Mouse (Mus musculus): ENCODE data around the gene Pkn3. TPM values are rescaled to one million over a fixed set of nuclear protein-coding genes. Genes with fewer than 3 reads are reported as not detected.
"Not testable (repeated sequence)": the region's sequence is repeated elsewhere in the genome, so short reads cannot be mapped to it uniquely, and the experiment has no call there.

Gene Pkn3
- polyA plus RNA-seq, 1 experiment from 2014 or later = 2.2 TPM

GRCm38 (mm10) chr2:30123729-30124471 is 46.4 kb downstream of the Pkn3 start:
- Histone ChIP-seq H3K36me3 (ENCODE audit: control insufficient read depth, insufficient read depth, low read length) (no peaks in the 10 kb centered on the region), H3K4me3 (ENCODE audit: low read depth, low read length) (peak overlapping the region; percentile 68), H3K4me2 (ENCODE audit: low read length) (peak overlapping the region; percentile 58), H3K9me3 (replicated peaks; ENCODE audit: control insufficient read depth, low read length) (no peaks in the 10 kb centered on the region), H3K27ac (ENCODE audit: low read depth, low read length) (peak overlapping the region; percentile 91; the same call in 1 of the 2 replicates), H3K4me1 (ENCODE audit: control insufficient read depth, insufficient read depth, low read length) (peaks cover 21% of the 10 kb centered on the region), H3K9ac (ENCODE audit: low read length) (peak overlapping the region; percentile 86), H3K27me3 (replicated peaks; ENCODE audit: control insufficient read depth, insufficient read depth, low read length) (no peaks in the 10 kb centered on the region)
- ATAC-seq (peak; percentile 72), DNase-seq (ENCODE audit: low spot score) (no peak)
- WGBS = 1% methylated on average over 42 of the region's 44 CpGs

- Histone ChIP-seq H3K4me1 (ENCODE audit: control insufficient read depth, insufficient read depth, low read length) (peaks cover 13% of the 10 kb centered on the region), H3K27ac (ENCODE audit: low read depth, low read length) (peak within 1 kb of the TSS; percentile 91), H3K9ac (ENCODE audit: low read length) (peak within 1 kb of the TSS; percentile 86), H3K4me2 (ENCODE audit: low read length) (peak within 1 kb of the TSS; percentile 58), H3K36me3 (ENCODE audit: control insufficient read depth, insufficient read depth, low read length) (no peaks in the 10 kb centered on the region), H3K4me3 (ENCODE audit: low read depth, low read length) (peak within 1 kb of the TSS; percentile 68), H3K27me3 (replicated peaks; ENCODE audit: control insufficient read depth, insufficient read depth, low read length) (no peaks in the 10 kb centered on the region), H3K9me3 (replicated peaks; ENCODE audit: control insufficient read depth, low read length) (no peaks in the 10 kb centered on the region)
- ATAC-seq (peak; percentile 97), DNase-seq (ENCODE audit: low spot score) (peak; percentile 95)
- WGBS = 9% methylated on average over 31 of the region's 31 CpGs
Observed at GRCm38 (mm10) chr2:30124472-30125274, 47.2 kb downstream of the Pkn3 start, which contains the start of gene Zer1. Gene Zer1 (minus strand): TSS chr2:30124585.

GRCm38 (mm10) chr2:30128789-30129188 is 51.3 kb downstream of the Pkn3 start:
- Histone ChIP-seq H3K4me1 (ENCODE audit: control insufficient read depth, insufficient read depth, low read length) (peaks cover 4% of the 10 kb centered on the region), H3K9ac (ENCODE audit: low read length) (no peak overlapping the region), H3K27me3 (replicated peaks; ENCODE audit: control insufficient read depth, insufficient read depth, low read length) (no peaks in the 10 kb centered on the region), H3K4me3 (ENCODE audit: low read depth, low read length) (no peak overlapping the region), H3K9me3 (replicated peaks; ENCODE audit: control insufficient read depth, low read length) (no peaks in the 10 kb centered on the region), H3K4me2 (ENCODE audit: low read length) (no peak overlapping the region), H3K36me3 (ENCODE audit: control insufficient read depth, insufficient read depth, low read length) (no peaks in the 10 kb centered on the region), H3K27ac (ENCODE audit: low read depth, low read length) (no peak overlapping the region)
- ATAC-seq (no peak), DNase-seq (ENCODE audit: low spot score) (peak; percentile 75)
- WGBS = 15% methylated on average over 2 of the region's 2 CpGs

- DNase-seq (ENCODE audit: low spot score) = no peak
- H3K9me3 ChIP-seq (replicated peaks; ENCODE audit: control insufficient read depth, low read length) = no peaks in the 10 kb centered on the region
- H3K36me3 ChIP-seq (ENCODE audit: control insufficient read depth, insufficient read depth, low read length) = no peaks in the 10 kb centered on the region
- no peak overlapping the region for H3K9ac ChIP-seq (ENCODE audit: low read length)
- no peak for ATAC-seq
- no peaks in the 10 kb centered on the region for H3K27me3 ChIP-seq (replicated peaks; ENCODE audit: control insufficient read depth, insufficient read depth, low read length)
- 76% methylated on average over 4 of the region's 4 CpGs for WGBS
- no peak overlapping the region for H3K4me2 ChIP-seq (ENCODE audit: low read length)
- H3K4me3 ChIP-seq (ENCODE audit: low read depth, low read length) = no peak overlapping the region
- no peak overlapping the region for H3K27ac ChIP-seq (ENCODE audit: low read depth, low read length)
- H3K4me1 ChIP-seq (ENCODE audit: control insufficient read depth, insufficient read depth, low read length) = peaks cover 14% of the 10 kb centered on the region
Observed at GRCm38 (mm10) chr2:30130156-30130555, 52.7 kb downstream of the Pkn3 start.

- H3K27me3 ChIP-seq (replicated peaks; ENCODE audit: control insufficient read depth, insufficient read depth, low read length); DNase-seq (ENCODE audit: low spot score); H3K9me3 ChIP-seq (replicated peaks; ENCODE audit: control insufficient read depth, low read length); H3K27ac ChIP-seq (ENCODE audit: low read depth, low read length); H3K9ac ChIP-seq (ENCODE audit: low read length); ATAC-seq; H3K36me3 ChIP-seq (ENCODE audit: control insufficient read depth, insufficient read depth, low read length); H3K4me3 ChIP-seq (ENCODE audit: low read depth, low read length); H3K4me2 ChIP-seq (ENCODE audit: low read length): not testable (repeated sequence)
- WGBS = 65% methylated on average over 5 of the region's 5 CpGs
- H3K4me1 ChIP-seq (ENCODE audit: control insufficient read depth, insufficient read depth, low read length) = peaks cover 17% of the 10 kb centered on the region
Observed at GRCm38 (mm10) chr2:30131240-30131639, 53.8 kb downstream of the Pkn3 start.

DNA sequence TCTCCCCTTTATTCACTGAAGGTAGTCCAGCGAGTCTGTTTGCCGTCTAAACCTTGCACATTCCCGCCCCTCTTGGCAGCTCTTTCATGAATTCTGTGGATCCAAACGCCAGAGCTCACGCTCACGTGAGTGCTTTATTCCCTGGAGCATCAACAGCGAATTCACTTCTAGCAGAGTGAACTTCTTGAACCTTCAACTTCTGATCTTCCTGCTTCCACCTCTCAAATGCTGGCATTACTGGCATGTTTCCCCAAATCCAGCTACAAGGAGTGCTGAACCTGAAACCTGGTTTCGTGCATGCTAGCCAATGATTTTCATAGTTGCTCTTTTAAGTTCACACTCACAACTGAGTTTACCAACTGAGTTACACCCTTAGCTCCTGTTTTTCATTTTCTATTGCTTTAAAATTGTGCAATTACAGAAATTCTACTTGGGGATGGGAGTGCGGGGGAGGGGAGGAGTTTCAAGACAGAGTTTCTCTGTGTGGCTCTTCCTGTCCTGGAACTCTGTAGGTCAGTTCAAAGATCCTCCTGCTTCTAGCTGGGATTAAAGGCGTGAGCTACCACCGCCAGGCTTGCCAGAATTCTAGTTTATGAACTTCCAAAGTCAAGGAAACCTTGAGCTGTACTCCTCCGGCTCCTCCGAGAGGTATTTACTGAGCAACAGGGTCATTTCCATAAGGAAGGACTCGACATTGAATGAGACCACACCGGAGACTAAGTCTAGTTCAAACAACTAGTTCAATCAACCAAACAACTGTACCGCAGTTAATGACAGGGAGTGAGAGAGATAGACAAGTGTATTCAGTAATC is 55.5 kb downstream of the Pkn3 start:
- H3K36me3 ChIP-seq (ENCODE audit: control insufficient read depth, insufficient read depth, low read length) = peaks cover 12% of the 10 kb centered on the region; the same call in 1 of the 2 replicates
- H3K4me1 ChIP-seq (ENCODE audit: control insufficient read depth, insufficient read depth, low read length) = peaks cover 17% of the 10 kb centered on the region
- 20% methylated on average over 16 of the region's 16 CpGs for WGBS
- DNase-seq (ENCODE audit: low spot score) (no peak), ATAC-seq (no peak)
- no peak overlapping the region for H3K27ac ChIP-seq (ENCODE audit: low read depth, low read length)
- H3K4me3 ChIP-seq (ENCODE audit: low read depth, low read length) = peak overlapping the region; percentile 83
- peak overlapping the region; percentile 83 for H3K9ac ChIP-seq (ENCODE audit: low read length)
- no peaks in the 10 kb centered on the region for H3K27me3 ChIP-seq (replicated peaks; ENCODE audit: control insufficient read depth, insufficient read depth, low read length)
- H3K4me2 ChIP-seq (ENCODE audit: low read length) = peak overlapping the region; percentile 95
- no peaks in the 10 kb centered on the region for H3K9me3 ChIP-seq (replicated peaks; ENCODE audit: control insufficient read depth, low read length)

DNA sequence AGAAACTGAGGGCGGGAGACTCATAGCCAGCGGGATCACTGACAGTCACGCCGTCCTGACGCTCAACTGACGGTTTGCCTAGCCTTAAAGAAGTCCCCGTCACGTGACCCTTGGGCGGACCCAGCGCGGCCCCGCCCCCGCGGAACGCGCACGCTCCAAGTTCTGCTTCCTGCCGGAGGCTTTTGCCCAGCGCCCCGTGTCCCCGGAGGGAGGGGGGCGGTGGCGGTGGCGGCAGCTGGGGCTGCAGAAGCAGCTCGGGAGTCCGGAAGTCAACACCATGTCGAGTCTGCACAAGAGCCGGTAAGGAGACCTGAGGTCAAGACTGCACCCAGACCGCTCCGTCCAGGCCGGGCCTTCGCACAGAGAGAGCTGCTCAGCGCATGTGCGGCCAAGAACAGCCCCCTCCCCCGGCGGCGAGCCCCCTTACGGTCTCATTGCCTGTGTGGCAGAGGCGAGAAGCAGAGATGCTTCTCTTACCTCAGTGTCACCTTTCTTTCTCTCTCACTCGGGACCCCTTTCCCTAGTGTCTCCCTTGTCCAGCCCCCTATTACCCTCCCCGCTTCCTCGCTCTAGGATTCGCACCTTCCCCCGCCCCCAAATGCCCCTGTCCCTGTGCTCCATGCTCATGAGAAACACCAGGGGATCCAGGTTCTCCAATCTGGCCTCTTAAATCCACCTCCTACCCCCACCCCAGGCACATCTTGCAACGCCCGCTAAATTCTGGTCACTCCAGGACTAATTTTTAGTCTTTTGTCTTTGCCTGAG is 56.3 kb downstream of the Pkn3 start, which contains the start of gene Tbc1d13:
Tbc1d13 (plus strand) TSS at position 134 of the 765 bp plus-strand sequence.
- H3K27me3 ChIP-seq (replicated peaks; ENCODE audit: control insufficient read depth, insufficient read depth, low read length) = no peaks in the 10 kb centered on the region
- H3K27ac ChIP-seq (ENCODE audit: low read depth, low read length) = peak within 1 kb of the TSS; percentile 63; the same call in 1 of the 2 replicates
- H3K9ac ChIP-seq (ENCODE audit: low read length) = peak within 1 kb of the TSS; percentile 83
- DNase-seq (ENCODE audit: low spot score) = peak; percentile 96
- WGBS = under 1% methylated on average over 46 of the region's 46 CpGs
- H3K4me3 ChIP-seq (ENCODE audit: low read depth, low read length) = peak within 1 kb of the TSS; percentile 83
- no peaks in the 10 kb centered on the region for H3K9me3 ChIP-seq (replicated peaks; ENCODE audit: control insufficient read depth, low read length)
- peaks cover 20% of the 10 kb centered on the region for H3K36me3 ChIP-seq (ENCODE audit: control insufficient read depth, insufficient read depth, low read length)
- peak; percentile 96 for ATAC-seq
- peak within 1 kb of the TSS; percentile 95 for H3K4me2 ChIP-seq (ENCODE audit: low read length)
- H3K4me1 ChIP-seq (ENCODE audit: control insufficient read depth, insufficient read depth, low read length) = peaks cover 17% of the 10 kb centered on the region

- Histone ChIP-seq H3K4me2 (ENCODE audit: low read length) (peak overlapping the region; percentile 95), H3K4me1 (ENCODE audit: control insufficient read depth, insufficient read depth, low read length) (peaks cover 17% of the 10 kb centered on the region), H3K27ac (ENCODE audit: low read depth, low read length) (no peak overlapping the region; the same call in 1 of the 2 replicates), H3K4me3 (ENCODE audit: low read depth, low read length) (peak overlapping the region; percentile 83), H3K27me3 (replicated peaks; ENCODE audit: control insufficient read depth, insufficient read depth, low read length) (no peaks in the 10 kb centered on the region), H3K36me3 (ENCODE audit: control insufficient read depth, insufficient read depth, low read length) (peaks cover 24% of the 10 kb centered on the region), H3K9me3 (replicated peaks; ENCODE audit: control insufficient read depth, low read length) (no peaks in the 10 kb centered on the region), H3K9ac (ENCODE audit: low read length) (peak overlapping the region; percentile 83)
- 21% methylated on average over 6 of the region's 6 CpGs for WGBS
- ATAC-seq = no peak; the same call in 1 of the 2 replicates
- no peak for DNase-seq (ENCODE audit: low spot score)
Observed at GRCm38 (mm10) chr2:30134378-30134711, 56.9 kb downstream of the Pkn3 start.
